Mouse (Mus musculus) ovary, postnatal 14 days (tissue): ENCODE data around the gene Ddx3x.
A peak's percentile ranks its signal among the peaks of the same experiment; 100 is the strongest.
"Not testable (repeated sequence)": the region's sequence is repeated elsewhere in the genome, so short reads cannot be mapped to it uniquely, and the experiment has no call there.

Experiments used
- DNase-seq: peaks from one replicate; pipeline ENCODE4 v3.0.0; 2022; ENCODE audit warnings: low spot score

Ddx3x gene

DNA sequence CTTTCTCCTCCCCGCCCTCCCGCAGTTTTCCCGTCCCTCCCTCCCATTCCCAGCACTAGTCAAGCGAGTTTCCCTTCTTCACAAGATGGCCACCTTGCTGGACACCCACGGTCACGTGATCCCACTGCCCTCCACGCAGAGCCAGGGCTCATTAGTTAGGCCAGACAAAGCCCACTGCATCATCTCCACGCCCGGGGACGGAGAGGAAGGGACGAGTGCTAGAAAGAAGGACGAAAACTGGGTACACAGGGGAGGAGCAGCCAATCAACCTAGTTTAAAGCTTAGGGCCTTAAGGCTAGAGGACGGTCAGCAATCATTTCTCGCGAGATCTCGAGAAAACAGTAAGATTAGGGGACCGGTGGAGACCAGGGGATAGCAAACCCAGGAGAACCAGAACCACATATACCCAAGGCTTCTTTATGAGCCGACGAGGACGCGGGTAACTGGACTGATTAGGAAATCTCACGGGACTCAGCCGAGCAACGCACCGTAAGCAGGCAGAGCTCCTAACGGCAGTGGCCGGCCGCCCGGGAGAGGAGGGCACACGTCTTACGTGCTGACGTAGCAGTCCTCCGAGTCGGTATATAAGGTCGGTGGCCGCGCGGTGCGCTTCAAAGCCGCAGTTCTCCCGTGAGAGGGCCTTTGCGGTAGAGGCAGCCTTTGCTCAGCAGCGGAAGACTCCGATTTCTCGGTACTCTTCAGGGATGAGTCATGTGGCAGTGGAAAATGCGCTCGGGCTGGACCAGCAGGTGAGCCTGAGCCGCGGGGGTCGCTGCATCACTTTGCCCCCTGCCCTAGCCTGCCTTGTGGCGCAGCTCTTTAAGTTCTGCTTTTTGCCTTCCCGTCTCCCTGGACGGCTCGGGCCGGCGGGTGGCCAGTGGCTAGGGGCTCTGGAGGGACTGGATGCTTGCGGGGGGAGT, at the start of gene Ddx3x:
Gene Ddx3x (plus strand): TSS at position 562 of the 920 bp plus-strand sequence.
- DNase-seq, result peak; percentile 93

GRCm38 (mm10) chrX:13231243-13231642, 49.5 kb upstream of the Ddx3x start:
- DNase-seq, result no peak

- DNase-seq, result not testable (repeated sequence)
Measured at GRCm38 (mm10) chrX:13232834-13233233, 47.9 kb upstream of the Ddx3x start.

GRCm38 (mm10) chrX:13233631-13234030, 47.1 kb upstream of the Ddx3x start:
- DNase-seq, result no peak

GRCm38 (mm10) chrX:13234709-13235108, 46.1 kb upstream of the Ddx3x start:
- no peak for DNase-seq

GRCm38 (mm10) chrX:13236100-13236568, 44.6 kb upstream of the Ddx3x start:
- no peak for DNase-seq

GRCm38 (mm10) chrX:13239455-13239854, 41.3 kb upstream of the Ddx3x start:
- no peak for DNase-seq

- no peak for DNase-seq
Measured at GRCm38 (mm10) chrX:13240646-13241425, 39.9 kb upstream of the Ddx3x start.

DNA sequence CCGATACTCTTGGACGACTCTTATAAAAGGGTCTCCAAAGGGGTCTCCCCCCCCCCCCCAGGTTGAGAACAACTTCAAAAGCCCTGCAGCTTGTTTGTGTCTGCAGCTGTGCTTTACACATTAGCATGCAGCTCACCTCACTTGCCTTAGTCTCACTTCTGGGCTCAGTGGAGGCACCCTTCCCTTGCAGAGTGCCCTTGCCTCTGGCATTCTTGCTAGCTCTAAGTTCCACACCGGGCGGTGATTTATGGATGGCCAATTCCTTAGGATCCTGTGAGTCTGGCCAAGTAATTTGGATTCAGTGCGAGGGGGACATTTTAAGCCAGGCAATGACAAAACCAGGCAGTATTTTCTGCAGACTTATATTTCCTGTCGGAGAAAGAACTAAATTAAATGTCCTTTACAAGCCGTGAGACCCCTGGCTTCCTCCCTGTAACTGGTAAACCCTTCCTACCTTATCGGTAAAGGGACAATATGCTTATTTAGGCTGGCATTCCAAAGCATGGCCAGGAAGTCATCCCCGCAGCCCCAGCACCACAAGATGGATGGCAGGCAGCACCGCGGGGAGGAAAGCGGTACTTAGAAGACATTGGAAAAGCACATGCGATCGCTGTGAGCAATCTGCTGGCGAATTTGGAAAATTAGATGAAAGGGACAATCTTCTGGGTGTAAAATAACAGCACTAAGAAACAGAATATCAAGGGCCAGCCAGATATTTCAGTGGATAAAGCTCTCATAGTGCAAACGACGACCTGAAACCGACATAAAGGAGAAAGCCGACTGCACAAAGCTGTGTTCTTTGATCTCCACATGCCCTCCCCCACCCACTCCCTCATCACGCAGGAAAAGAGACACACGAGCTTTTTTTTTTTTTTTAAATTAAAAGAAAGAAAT, 39.1 kb upstream of the Ddx3x start:
- no peak for DNase-seq

GRCm38 (mm10) chrX:13242320-13243096, 38.3 kb upstream of the Ddx3x start:
- peak; percentile 66 for DNase-seq

DNA sequence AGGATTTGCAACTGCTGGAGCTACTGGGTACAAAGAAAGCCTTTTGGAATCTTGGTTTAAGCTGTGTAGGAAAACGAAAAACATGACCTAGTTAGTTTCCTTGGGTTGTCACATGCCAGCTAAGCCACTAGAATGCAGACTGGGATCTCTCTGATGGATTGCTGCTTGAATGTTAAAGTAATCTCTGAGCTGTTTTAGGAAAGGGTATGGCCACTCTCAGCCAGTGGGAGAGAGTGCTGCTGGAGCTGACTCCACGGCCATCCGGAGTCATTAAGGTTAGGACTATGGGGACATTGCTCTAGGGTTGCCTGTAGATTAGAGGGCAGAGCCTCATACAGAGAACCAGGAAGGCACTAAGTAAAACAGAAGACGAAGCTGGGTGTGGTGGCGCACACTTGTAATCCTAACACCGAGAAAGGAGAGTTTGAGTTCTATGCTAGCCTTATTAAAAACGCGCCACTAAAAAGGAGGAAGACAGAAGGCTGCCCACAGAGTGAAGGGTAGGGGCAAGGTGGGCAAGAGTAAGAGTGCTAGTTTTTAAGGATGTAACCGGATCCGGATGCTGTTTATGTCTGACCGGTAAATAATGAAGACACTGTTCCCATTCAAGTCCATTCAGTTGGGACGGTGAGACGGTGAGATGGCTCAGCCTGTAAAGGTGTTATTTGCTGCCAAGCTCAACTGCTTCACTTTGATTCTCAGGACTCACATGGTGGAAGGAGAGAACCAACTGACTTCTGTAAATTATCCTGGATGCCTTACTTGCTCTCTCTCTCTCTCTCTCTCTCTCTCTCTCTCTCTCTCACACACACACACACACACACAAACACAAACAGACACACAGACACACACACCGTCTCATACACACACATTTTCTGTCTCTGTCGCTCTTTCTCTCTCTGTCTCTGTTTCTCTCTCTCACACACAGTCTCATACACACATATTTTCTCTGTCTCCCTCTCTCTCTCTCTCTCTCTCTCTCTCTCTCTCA, 37.3 kb upstream of the Ddx3x start:
- no peak for DNase-seq

DNA sequence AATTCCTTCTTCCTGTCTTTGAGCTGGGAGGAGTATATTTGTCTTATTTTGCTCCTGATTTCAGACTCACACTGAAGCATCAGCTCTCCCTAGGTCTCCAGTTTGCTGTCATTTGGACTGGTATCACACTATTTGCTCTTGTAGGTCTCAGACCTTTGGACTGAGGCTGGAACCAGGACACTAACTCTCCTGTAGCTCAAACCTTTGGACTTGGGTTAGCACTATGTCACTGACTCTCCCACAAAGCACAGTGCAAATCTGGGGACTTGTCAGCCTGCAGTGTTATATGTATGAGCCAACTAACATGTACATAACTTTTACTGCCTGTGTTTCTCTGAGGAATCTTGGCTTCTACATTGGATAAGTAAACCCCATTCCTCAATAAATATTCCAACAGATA, 36.2 kb upstream of the Ddx3x start:
- no peak for DNase-seq

DNA sequence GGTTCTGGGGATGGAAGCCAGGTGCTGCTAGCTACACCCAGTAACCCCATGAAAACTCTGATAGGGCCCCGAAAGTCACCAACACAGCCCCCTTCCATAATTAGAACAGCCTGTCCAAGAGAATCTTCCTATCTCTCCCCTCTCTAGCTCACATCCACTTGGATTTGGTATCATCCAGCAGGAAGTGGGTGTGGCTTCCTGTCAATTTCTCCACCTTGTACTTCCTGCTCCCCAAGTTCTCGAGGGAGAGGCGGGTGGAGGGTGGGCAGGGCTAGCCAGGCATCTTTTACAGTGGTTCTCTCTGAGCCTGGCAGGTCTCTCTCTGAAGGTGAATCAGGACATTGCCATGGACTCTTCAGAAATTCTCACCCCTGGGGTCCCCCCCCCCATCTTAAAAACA, 35.7 kb upstream of the Ddx3x start:
- DNase-seq, result no peak

DNA sequence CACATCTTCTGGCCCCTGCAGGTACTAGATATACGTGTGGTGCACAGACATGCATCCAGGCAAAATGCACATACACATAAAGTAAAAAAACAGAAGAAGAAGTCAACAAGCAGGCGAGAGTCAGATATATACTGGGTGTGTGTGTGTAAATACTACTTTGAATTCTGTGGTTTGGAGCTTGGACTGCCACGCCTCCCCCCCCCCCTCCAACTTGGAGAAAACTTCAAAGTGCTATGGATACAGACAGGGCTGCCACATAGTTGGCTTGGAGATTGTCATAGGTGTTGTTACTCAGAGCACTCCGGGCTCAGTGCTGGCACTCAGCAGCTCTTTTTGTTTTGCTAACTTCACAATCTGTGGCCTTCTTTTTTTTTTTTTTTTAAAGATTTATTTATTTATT, 29.1 kb upstream of the Ddx3x start:
- no peak for DNase-seq

DNA sequence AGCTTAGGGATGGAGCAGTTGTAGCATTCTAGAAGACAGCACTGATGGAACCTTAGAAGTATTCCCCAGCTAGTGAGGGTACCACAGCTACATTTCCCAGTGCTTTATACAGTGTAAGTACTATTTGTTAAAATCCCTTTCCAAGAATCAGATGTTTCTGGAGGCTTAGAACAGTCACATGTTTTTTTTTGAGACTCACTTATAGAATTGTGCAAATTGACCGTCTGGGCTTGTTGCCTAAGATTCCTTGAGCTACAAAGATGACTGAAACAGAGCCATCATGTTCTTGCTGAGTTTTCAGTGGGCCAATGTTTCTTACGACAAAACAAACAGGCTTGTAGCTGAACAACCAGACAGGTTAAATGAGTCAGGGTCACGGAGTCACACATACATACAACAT, 26.5 kb upstream of the Ddx3x start:
- DNase-seq, result no peak

GRCm38 (mm10) chrX:13263356-13263755, 17.4 kb upstream of the Ddx3x start:
- no peak for DNase-seq

- DNase-seq, result no peak
Measured at GRCm38 (mm10) chrX:13275519-13276137, 5.1 kb upstream of the Ddx3x start.

- DNase-seq, result no peak
Measured at GRCm38 (mm10) chrX:13278996-13279395, 1.8 kb upstream of the Ddx3x start.

DNA sequence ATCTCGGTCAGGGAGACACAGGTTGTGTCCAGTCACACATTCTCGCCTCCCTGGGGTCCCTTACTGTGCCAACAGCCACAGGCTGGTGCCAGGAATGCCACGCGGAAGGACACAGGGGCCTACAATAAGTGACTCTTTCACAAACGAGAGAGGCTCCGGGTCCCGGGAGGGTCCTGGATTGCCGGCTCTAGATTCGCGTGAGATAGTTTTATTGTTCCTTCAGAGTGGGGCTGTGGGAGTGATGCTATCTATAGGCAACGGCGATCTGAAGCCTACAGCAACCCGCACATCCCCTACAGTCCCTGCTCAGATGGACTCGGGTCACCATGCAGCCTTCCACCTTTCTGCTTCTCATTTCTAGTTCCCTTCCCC, 747 bp upstream of the Ddx3x start:
- peak; percentile 41 for DNase-seq
